In genomic region chr13:119754635-119755020, GRCm38 (mm10) we compare ENCODE assay signal across 8 mouse cellular contexts. TPM values are rescaled to one million over a fixed set of nuclear protein-coding genes. Genes with fewer than 3 reads are reported as not detected.
DNase-seq lines count a peak whose midpoint lies in the region; ATAC-seq and TF ChIP-seq lines count a peak whose summit lies in the region.

No protein-coding gene starts in this region.

- no peak for TF ChIP-seq CTCF in bone marrow macrophage, adult 2 months (IDR thresholded peaks at IDR 0.05; ENCODE audit: low read depth, low read length)

- TF ChIP-seq POLR2A in bone marrow macrophage, adult 2 months (IDR thresholded peaks at IDR 0.05; ENCODE audit: borderline replicate concordance, low read depth, low read length): no peak

- H3K27me3 ChIP-seq in heart, embryonic 14.5 days (ENCODE audit: control insufficient read depth, insufficient read depth, low read length): no peaks in the 10 kb centered on the region
- H3K27me3 ChIP-seq in hindbrain, embryonic 11.5 days (ENCODE audit: control insufficient read depth, insufficient read depth, low read length): no peaks in the 10 kb centered on the region
- H3K27me3 ChIP-seq in midbrain, embryonic 12.5 days: no peaks in the 10 kb centered on the region

- no peaks in the 10 kb centered on the region for H3K36me3 ChIP-seq in heart, embryonic 14.5 days (ENCODE audit: control insufficient read depth, insufficient read depth, low read length)
- no peaks in the 10 kb centered on the region for H3K36me3 ChIP-seq in hindbrain, embryonic 11.5 days (ENCODE audit: control insufficient read depth, insufficient read depth, low read length)
- H3K36me3 ChIP-seq in midbrain, embryonic 12.5 days: no peaks in the 10 kb centered on the region

- ATAC-seq in heart, embryonic 14.5 days (ENCODE audit: insufficient number of reproducible peaks, insufficient read depth, low FRiP score, low read depth): no peak
- no peak for ATAC-seq in hindbrain, embryonic 11.5 days (ENCODE audit: low FRiP score)
- ATAC-seq in midbrain, embryonic 12.5 days (ENCODE audit: low FRiP score, low read depth): no peak

- peak overlapping the region in 1 of 2 experiments; percentile 64; a peak in 1 of 4 replicates for H3K4me3 ChIP-seq in heart, embryonic 14.5 days (ENCODE audit: control insufficient read depth in 1 of 2, insufficient read depth in 1 of 2, low read depth in 1 of 2, low read length in 2 of 2)
- peak overlapping the region; percentile 39; the same call in 1 of the 2 replicates for H3K4me3 ChIP-seq in bone marrow macrophage, adult 2 months (ENCODE audit: insufficient read depth, low read length)
- 0 out of 2 replicates have a peak overlapping the region, but pooled peaks have one; percentile 61 for H3K4me3 ChIP-seq in hindbrain, embryonic 11.5 days (ENCODE audit: low read depth, low read length)
- H3K4me3 ChIP-seq in midbrain, embryonic 12.5 days: peak overlapping the region; percentile 59; the same call in 1 of the 2 replicates

- intact Hi-C loops in gastrocnemius, postnatal 14 days (cut with DNase I; ENCODE audit: low total_unique reads): no loop called here

- H3K27ac ChIP-seq in heart, embryonic 14.5 days (replicated peaks in 1 of 2; ENCODE audit: control insufficient read depth in 1 of 2, insufficient read depth in 1 of 2, low read depth in 2 of 2, low read length in 2 of 2): no peak overlapping the region
- H3K27ac ChIP-seq in bone marrow macrophage, adult 2 months (ENCODE audit: insufficient read depth, low read depth, low read length): no peak overlapping the region; the same call in 1 of the 2 replicates
- no peak overlapping the region for H3K27ac ChIP-seq in hindbrain, embryonic 11.5 days (ENCODE audit: low read depth, low read length)
- no peak overlapping the region for H3K27ac ChIP-seq in midbrain, embryonic 12.5 days (replicated peaks)

- peak overlapping the region; percentile 98 for H3K4me2 ChIP-seq in heart, embryonic 14.5 days (ENCODE audit: low read length)
- H3K4me2 ChIP-seq in hindbrain, embryonic 11.5 days (replicated peaks; ENCODE audit: low read depth, low read length): peak overlapping the region; percentile 95
- peak overlapping the region; percentile 94 for H3K4me2 ChIP-seq in midbrain, embryonic 12.5 days (replicated peaks)

- 47% methylated on average over 3 of the region's 3 CpGs for WGBS in heart, embryonic 14.5 days
- WGBS in hindbrain, embryonic 11.5 days: 23% methylated on average over 3 of the region's 3 CpGs
- WGBS in midbrain, embryonic 12.5 days: 35% methylated on average over 3 of the region's 3 CpGs

- DNase-seq in heart, adult 8-10 months (ENCODE audit: low spot score): no peak
- no peak for DNase-seq in hindbrain, embryonic 11.5 days (ENCODE audit: low spot score)
- no peak for DNase-seq in gastrocnemius, postnatal 14 days
- DNase-seq in gastrocnemius, postnatal 25 days: no peak
- DNase-seq in spleen, postnatal 10 days (ENCODE audit: low spot score in 2 of 2): no peak

- peaks cover 0 to 15% of the 10 kb centered on the region in 2 experiments; a peak in 2 of 4 replicates for H3K4me1 ChIP-seq in heart, embryonic 14.5 days (ENCODE audit: control insufficient read depth in 2 of 2, insufficient read depth in 2 of 2, low read length in 2 of 2)
- H3K4me1 ChIP-seq in bone marrow macrophage, adult 2 months (ENCODE audit: control insufficient read depth, insufficient read depth, low read length): peaks cover 17% of the 10 kb centered on the region
- no peaks in the 10 kb centered on the region; the same call in 1 of the 2 replicates for H3K4me1 ChIP-seq in hindbrain, embryonic 11.5 days (replicated peaks; ENCODE audit: control insufficient read depth, insufficient read depth, low read length)
- peaks cover 22% of the 10 kb centered on the region for H3K4me1 ChIP-seq in midbrain, embryonic 12.5 days

- no peak overlapping the region for H3K9ac ChIP-seq in heart, embryonic 14.5 days (ENCODE audit: low read length)
- H3K9ac ChIP-seq in hindbrain, embryonic 11.5 days (ENCODE audit: low read depth, low read length): no peak overlapping the region
- no peak overlapping the region for H3K9ac ChIP-seq in midbrain, embryonic 12.5 days (replicated peaks)

- H3K9me3 ChIP-seq in heart, embryonic 14.5 days (ENCODE audit: control insufficient read depth, low read length): no peaks in the 10 kb centered on the region
- no peaks in the 10 kb centered on the region for H3K9me3 ChIP-seq in hindbrain, embryonic 11.5 days (ENCODE audit: control insufficient read depth, low read length)
- no peaks in the 10 kb centered on the region for H3K9me3 ChIP-seq in midbrain, embryonic 12.5 days

RNA-seq across cellular contexts. Expression of gene Nim1k, which starts 1.1 kb away (rescaled TPM):
- polyA plus RNA-seq in heart, embryonic 14.5 days (2014; fragmentation: Nextera tagmentation; extraction: Ambion mirVana): 0.53 and 0.74 TPM in 2 replicates
- 1 to 10 TPM; 1.4 to 2.0 (median 1.8) TPM for total RNA-seq in heart, adult 8-10 months (2022)
- polyA plus RNA-seq in bone marrow macrophage, adult 2 months (2012; ENCODE audit: insufficient read depth, insufficient read length, missing spikeins): 0.55 and 1.0 TPM in 2 replicates
- polyA plus RNA-seq in hindbrain, embryonic 11.5 days (2014; fragmentation: Nextera tagmentation; extraction: Ambion mirVana): 1.0 and 2.1 TPM in 2 replicates
- polyA plus RNA-seq in midbrain, embryonic 12.5 days (2016; fragmentation: Nextera tagmentation; extraction: Ambion mirVana): 1.7 and 2.6 TPM in 2 replicates
- 1 to 10 TPM; 1.3 to 1.7 TPM for total RNA-seq in gastrocnemius, postnatal 14 days (2021)
- total RNA-seq in gastrocnemius, postnatal 25 days (2021): 1 to 10 TPM; 1.1 to 1.3 TPM

RNA-seq across cellular contexts. Expression of gene Zfp131, which starts 36.1 kb away (rescaled TPM):
- polyA plus RNA-seq in heart, embryonic 14.5 days (2014; fragmentation: Nextera tagmentation; extraction: Ambion mirVana): 23.5 and 28.3 TPM in 2 replicates
- total RNA-seq in heart, adult 8-10 months (2022): 10 to 100 TPM; 18.1 to 21.7 (median 19.3) TPM
- 17.6 and 18.6 TPM in 2 replicates for polyA plus RNA-seq in bone marrow macrophage, adult 2 months (2012; ENCODE audit: insufficient read depth, insufficient read length, missing spikeins)
- 44.1 and 45.9 TPM in 2 replicates for polyA plus RNA-seq in hindbrain, embryonic 11.5 days (2014; fragmentation: Nextera tagmentation; extraction: Ambion mirVana)
- polyA plus RNA-seq in midbrain, embryonic 12.5 days (2016; fragmentation: Nextera tagmentation; extraction: Ambion mirVana): 50.9 and 53.7 TPM in 2 replicates
- 10 to 100 TPM; 13.7 to 15.6 TPM for total RNA-seq in gastrocnemius, postnatal 14 days (2021)
- 10 to 100 TPM; 17.4 to 18.4 TPM for total RNA-seq in gastrocnemius, postnatal 25 days (2021)
